Mouse (Mus musculus): ENCODE measurements around the gene Hoxd9. TPM values are rescaled to one million over a fixed set of nuclear protein-coding genes. Genes with fewer than 3 reads are reported as not detected.
A peak's percentile ranks its signal among the peaks of the same experiment; 100 is the strongest.

The Hoxd9 gene
- total RNA-seq, 2 experiments from 2014 or later = not detected

- intact Hi-C loops (cut with DNase I) = loop anchor here (5.0 kb wide), 1 partner anchor 36 kb away; the partner anchor contains the start of gene Evx2
- DNase-seq (ENCODE audit: extremely low spot score in 1 of 2, low spot score in 2 of 2) = no peak
These were observed 4.6 kb upstream of the Hoxd9 start for GRCm38 (mm10) chr2:74692808-74693431.

DNA sequence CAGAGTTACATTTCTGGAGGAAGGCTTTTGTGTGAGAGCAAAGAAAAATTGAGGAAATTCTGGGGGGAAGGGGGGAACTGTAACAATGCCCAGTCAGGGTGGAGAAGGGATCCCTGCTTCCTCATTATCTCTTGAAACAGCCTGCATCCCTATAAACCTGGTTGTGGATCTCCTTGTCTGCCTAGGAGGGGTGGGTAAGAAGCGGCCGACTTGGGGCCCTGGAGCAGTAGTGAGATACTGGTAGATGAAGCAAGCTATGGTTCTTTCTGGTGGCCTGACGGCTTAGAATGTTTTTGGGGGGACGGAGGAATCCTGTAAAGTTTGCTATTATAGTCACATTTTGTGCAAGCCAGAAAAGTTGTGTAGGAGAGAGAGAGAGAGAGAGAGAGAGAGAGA, 4.1 kb upstream of the Hoxd9 start:
- intact Hi-C loops (cut with DNase I) = loop anchor here (5.0 kb wide), 1 partner anchor 36 kb away; the partner anchor contains the start of gene Evx2
- DNase-seq (ENCODE audit: extremely low spot score in 1 of 2, low spot score in 2 of 2) = no peak

DNA sequence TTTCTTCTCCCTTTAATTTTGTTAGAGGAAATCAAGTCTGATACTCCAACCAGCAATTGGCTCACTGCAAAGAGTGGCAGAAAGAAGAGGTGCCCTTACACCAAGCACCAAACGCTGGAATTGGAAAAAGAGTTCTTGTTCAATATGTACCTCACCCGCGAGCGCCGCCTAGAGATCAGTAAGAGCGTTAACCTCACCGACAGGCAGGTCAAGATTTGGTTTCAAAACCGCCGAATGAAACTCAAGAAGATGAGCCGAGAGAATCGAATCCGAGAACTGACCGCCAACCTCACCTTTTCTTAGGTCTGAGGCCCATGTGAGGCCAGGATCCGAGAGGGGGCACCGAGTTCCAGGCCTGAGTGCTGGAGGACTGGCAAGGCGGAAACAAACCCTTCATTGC, 3.5 kb upstream of the Hoxd9 start:
- intact Hi-C loops (cut with DNase I) = loop anchor here (5.0 kb wide), 1 partner anchor 37 kb away; the partner anchor contains the start of gene Evx2

GRCm38 (mm10) chr2:74695383-74695782, 2.1 kb upstream of the Hoxd9 start:
- intact Hi-C loops (cut with DNase I) = no loop called here
- DNase-seq (ENCODE audit: extremely low spot score in 1 of 2, low spot score in 2 of 2) = no peak

More for the DNA sequence above, 3.5 kb upstream of the Hoxd9 start:
- DNase-seq (ENCODE audit: extremely low spot score in 1 of 2, low spot score in 2 of 2) = no peak

DNA sequence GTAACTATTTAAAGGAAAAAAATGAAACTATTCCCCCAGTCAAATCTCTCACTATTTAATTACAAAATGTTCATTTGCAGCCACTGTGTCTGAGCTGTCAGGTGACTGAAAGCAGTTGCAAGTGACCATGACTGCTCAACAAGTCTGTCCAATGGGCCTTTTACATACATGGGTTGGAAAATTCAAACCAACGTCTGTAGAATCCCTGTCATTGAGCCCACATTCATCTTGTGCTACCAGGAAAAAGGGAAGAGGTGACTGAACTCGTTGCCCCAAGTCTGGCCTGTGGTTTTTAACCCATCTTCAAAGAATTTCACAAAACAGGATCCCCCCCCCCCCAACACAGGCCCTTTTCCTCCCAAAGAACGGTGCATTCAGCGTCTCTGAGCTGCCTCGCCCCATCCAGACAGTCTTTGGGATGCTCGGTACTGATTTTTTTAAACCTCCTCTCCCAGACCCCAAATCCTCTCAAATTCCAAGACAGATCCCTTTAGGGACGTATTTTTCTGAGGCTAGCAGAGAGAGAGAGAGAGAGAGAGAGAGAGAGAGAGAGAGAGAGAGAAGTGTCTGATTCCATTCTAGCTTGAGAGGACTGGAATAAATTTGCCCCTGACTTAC, 1.6 kb upstream of the Hoxd9 start:
- no peak for DNase-seq (ENCODE audit: extremely low spot score in 1 of 2, low spot score in 2 of 2)
- intact Hi-C loops (cut with DNase I) = no loop called here

DNA sequence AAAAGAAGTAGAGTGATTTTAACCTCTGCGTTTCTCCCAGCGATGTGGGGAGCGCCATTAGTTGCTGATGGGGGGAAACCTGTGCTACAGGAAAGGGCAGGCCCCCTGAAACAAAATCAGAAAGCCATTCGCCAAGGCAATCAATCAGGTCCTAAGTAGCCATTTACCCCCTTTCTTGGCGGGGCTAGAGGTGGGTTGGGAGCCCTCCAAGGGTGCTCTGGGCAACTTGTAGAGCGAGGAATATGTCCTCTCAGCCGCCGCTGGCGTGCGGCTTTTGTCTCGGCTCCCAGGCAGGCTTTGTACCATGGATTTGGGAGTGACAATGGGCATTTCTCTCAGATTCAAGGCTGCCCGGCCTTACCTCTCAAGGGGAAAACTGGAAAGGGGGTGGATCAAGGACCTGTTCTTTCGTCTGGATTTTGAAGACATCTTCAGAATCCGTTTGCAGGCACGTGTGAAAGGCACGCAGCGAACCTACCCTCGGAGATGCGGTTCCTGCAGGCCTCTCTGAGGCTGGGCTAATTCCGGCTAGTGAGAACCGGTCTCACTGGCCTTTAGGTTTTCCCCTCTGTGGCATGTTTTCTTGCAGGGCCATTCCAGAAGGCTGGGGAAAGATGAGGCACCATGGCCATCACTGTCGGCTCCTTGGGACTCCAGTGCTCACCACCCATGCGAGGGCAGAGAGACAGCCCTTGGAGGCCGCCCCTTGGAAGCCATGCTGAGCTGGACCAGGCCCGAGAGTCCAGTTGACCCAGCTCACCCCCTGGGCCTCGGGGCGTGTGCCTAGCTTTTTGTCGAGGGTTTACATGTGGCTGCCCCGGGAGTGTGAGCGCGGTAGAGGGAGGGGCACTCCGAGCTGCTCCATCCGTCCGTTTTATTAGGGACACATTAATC, 838 bp upstream of the Hoxd9 start:
- intact Hi-C loops (cut with DNase I) = no loop called here
- no peak for DNase-seq (ENCODE audit: extremely low spot score in 1 of 2, low spot score in 2 of 2)

- DNase-seq (ENCODE audit: extremely low spot score in 1 of 2, low spot score in 2 of 2) = no peak
- intact Hi-C loops (cut with DNase I) = no loop called here
These were observed 900 bp downstream of the Hoxd9 start for GRCm38 (mm10) chr2:74698201-74699052.

DNA sequence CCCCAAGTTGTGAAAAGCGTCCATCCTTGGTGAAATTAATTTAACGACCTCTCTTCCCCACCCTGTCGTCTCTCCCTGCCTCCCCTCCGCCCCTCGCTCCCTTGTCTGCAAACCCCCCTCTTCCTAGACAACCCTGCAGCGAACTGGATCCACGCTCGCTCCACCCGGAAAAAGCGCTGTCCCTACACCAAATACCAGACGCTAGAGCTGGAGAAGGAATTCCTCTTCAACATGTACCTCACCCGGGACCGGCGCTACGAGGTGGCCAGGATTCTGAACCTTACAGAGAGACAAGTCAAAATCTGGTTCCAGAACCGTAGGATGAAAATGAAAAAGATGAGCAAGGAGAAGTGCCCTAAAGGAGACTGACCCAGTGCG, 1.5 kb downstream of the Hoxd9 start:
- intact Hi-C loops (cut with DNase I) = no loop called here
- no peak for DNase-seq (ENCODE audit: extremely low spot score in 1 of 2, low spot score in 2 of 2)

DNA sequence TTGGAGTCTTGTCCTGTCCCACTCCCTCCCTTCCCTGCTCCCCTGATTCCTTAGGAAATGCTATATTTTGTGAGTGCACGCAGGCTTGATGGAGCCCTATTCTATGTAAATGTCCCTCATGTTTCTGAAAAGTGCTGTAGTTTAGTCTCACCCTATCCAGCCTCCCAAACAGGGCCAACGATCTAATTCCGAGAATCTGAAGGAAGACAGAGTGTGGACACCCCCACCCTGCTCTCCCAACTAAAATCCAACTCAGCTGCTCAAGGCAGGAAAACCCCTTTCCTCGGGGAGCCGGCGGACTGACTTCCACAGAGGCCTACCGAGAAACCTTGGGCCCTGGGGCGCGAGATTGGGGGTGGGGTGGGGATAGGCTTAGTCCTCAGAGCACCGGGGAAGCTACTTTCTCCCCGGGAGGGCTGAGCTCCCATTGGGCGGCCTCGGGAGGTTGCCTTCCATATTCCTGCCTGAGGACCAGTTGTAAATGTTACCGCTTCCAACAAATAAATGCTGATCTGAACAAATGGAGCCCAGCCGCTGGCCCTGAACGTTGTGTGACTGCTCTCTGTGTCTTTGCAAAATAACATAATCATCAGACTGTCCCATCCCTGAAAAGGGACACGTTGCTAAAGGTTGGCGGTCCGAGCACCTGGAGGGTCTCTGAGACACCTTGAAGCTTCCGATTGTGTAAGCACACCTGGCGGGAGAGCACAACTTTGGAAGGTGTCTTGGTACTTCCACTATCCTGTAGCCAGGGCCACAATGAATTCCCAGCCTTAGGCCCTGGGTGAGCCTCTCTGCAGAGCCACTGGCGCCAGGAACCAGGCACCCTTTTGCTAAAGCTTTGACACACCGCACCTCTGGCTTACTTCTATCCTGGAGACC, 2.4 kb downstream of the Hoxd9 start:
- intact Hi-C loops (cut with DNase I) = loop anchor here (5.0 to 10.0 kb wide), 3 partner anchors 437 to 725 kb away; no protein-coding TSS in a partner anchor
- DNase-seq (ENCODE audit: extremely low spot score in 1 of 2, low spot score in 2 of 2) = no peak

DNA sequence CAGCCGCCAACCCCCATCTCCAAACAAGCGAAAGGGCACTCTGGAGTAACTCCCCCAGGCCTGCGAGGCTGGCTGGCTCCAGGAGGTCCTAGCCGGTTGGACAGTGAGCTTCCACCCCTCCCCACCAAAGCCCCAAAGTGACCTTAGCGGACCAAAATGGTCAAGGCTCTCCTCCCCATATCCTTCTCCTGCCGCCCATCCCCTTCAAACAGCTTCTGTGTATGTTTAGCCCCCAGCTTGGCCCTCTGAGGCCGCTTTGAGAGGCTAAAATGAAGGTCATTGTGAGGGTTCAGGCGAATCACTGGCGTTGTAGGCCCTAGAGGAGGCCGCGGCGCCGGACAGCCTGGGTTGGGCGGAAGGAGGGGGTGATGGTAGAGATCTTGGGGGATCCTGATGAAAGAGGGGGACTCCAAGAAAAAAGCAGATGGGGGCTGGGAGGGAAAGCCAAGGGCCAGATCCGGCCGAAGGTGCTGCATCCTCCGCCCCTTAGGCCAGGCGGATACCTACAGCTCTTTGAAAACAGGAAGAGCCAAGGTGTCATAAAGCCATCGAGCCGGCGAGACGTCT, 3.1 kb downstream of the Hoxd9 start:
- intact Hi-C loops (cut with DNase I) = loop anchor here (5.0 to 10.0 kb wide), 3 partner anchors 437 to 724 kb away; no protein-coding TSS in a partner anchor
- no peak for DNase-seq (ENCODE audit: extremely low spot score in 1 of 2, low spot score in 2 of 2)

DNA sequence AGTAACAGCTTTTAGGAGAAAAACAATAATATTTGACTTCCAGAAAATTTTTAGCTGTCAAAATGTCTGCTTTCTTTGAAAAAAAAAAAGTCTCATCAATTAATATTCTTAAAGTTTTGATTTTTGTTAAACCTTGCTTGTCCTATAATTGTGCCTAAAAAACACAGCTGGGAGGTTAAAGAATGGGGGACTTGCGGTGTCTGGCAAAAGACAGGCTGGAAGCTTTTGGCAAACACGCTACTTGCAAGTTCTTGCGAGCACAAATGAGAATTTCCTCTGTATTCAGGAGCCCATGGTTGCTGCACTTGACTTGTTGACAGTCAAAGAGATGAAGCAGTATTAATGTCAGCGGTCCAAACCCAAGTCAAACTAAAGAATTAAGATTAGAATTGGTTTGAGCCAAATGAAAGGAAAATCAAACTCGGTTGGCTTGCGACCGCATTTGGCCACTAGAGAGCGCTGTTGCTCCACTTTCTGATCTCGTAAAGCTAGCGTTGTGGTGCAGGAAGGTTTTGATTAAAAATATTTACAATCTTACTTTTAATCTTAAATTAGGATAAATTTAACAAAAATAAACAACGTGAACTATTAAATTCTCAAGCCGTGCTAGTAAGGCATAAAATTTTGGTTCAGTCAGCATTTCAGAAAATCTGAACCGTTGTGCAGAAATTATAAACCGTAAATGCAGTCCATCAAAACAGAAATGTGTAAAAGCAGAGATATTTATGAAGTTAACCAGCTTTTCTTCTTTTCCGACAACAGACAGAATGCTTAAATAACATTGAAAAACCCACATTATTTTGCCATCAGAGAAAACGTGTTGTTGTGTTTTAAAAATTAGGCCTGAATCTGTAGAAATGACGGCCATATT, 4.7 kb downstream of the Hoxd9 start:
- peak; percentile 69 to 75 for DNase-seq (ENCODE audit: extremely low spot score in 1 of 2, low spot score in 2 of 2)
- intact Hi-C loops (cut with DNase I) = loop anchor here (2.0 to 10.0 kb wide), 4 partner anchors 435 to 887 kb away; no protein-coding TSS in a partner anchor

GRCm38 (mm10) chr2:74702820-74703219, 5.3 kb downstream of the Hoxd9 start:
- intact Hi-C loops (cut with DNase I) = loop anchor here (2.0 to 10.0 kb wide), 4 partner anchors 434 to 886 kb away; no protein-coding TSS in a partner anchor
- no peak for DNase-seq (ENCODE audit: extremely low spot score in 1 of 2, low spot score in 2 of 2)

- intact Hi-C loops (cut with DNase I) = loop anchor here (2.0 to 10.0 kb wide), 4 partner anchors 434 to 885 kb away; no protein-coding TSS in a partner anchor
- DNase-seq (ENCODE audit: extremely low spot score in 1 of 2, low spot score in 2 of 2) = no peak
These were observed 5.8 kb downstream of the Hoxd9 start for GRCm38 (mm10) chr2:74703317-74703716.

- no peak for DNase-seq (ENCODE audit: extremely low spot score in 1 of 2, low spot score in 2 of 2)
- intact Hi-C loops (cut with DNase I) = loop anchor here (2.0 to 10.0 kb wide), 4 partner anchors 433 to 885 kb away; no protein-coding TSS in a partner anchor
These were observed 6.3 kb downstream of the Hoxd9 start for GRCm38 (mm10) chr2:74703720-74704392.

DNA sequence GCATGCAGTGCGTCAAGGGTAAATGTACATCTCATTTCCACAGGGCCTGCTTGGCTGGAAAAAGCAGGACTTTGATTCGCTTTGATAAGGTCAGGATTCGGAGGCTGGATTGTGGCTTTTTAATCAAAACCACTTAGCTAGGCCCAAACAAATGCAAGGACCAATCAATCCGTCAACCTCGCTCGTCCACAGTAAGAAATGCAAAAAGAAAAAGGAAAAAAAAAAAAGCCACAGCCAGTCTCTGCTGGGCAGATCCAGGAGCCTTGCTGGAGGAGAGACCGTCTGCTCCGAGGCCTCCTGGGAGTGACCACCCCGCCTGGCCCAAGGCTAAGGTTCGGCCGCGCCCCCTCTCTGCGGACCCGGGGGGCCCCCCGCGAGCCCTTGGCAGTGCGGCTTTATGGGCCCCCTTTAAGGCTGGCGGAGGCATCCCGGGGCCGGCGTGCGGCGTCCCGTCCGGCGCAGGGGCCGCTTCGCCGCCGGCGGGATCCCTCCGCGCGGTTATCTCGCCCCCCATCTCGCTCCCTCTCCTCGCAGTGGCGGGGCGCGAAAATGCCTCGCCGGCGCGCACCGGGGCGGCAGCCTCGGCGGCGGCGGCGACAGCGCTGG, 7.0 kb downstream of the Hoxd9 start, which contains the start of gene Hoxd8:
Hoxd8 (plus strand) TSS at position 223 of the 606 bp plus-strand sequence.
- DNase-seq (ENCODE audit: extremely low spot score in 1 of 2, low spot score in 2 of 2) = no peak
- intact Hi-C loops (cut with DNase I) = loop anchor here (5.0 to 10.0 kb wide), 3 partner anchors 433 to 720 kb away; no protein-coding TSS in a partner anchor

Measured in left cerebral cortex, postnatal 10 days (tissue).